Mouse (Mus musculus) stomach, postnatal 0 days (tissue): ENCODE results near the gene Rbm33.

ENCODE experiments used
- CTCF ChIP-seq: IDR thresholded peaks from 2 replicates; pipeline ENCODE4 v1.5.1; 2016; ENCODE audit warnings: antibody characterized with exemption, low read depth, mild to moderate bottlenecking, moderate library complexity
- EP300 ChIP-seq: optimal IDR thresholded peaks from 2 replicates; pipeline ENCODE3; 2016; ENCODE audit warnings: antibody characterized with exemption

- TF ChIP-seq CTCF = no peak
- no peak for TF ChIP-seq EP300
Observed at GRCm38 (mm10) chr5:28324457-28324856, 7.5 kb downstream of the Rbm33 start.
